Mouse (Mus musculus) retina, adult 2 months (tissue): ENCODE measurements around the gene Wwox.

Experiments used
- DNase-seq: peaks from one replicate; pipeline ENCODE4 v3.0.0-alpha.2; 2012; ENCODE audit warnings: low read depth, low spot score

The Wwox gene

GRCm38 (mm10) chr8:114594811-114595210, 155.4 kb downstream of the Wwox start:
- DNase-seq = no peak

GRCm38 (mm10) chr8:114599555-114599954, 160.1 kb downstream of the Wwox start:
- DNase-seq = no peak

- DNase-seq = no peak
Observed at GRCm38 (mm10) chr8:114600196-114600595, 160.7 kb downstream of the Wwox start.

DNA sequence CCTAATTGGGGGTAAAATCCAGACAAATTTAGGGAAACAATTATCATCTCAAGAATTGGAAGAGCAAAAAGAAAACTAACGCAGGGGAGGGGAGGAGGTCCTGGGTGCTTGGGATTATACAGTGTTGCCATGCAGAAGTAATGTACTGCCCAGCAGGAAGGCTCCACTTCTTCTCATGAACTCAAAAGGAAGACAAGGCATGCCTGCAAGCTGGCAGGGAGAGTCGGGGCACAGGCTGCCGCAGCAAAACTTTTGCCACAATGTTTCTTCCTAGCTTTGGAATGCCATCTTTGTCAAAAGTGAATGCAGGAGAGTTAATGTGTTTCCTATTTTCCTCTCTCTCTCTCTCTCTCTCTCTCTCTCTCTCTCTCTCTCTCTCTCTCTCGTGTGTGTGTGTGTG, 163.6 kb downstream of the Wwox start:
- no peak for DNase-seq

- DNase-seq = no peak
Observed at GRCm38 (mm10) chr8:114603561-114603960, 164.1 kb downstream of the Wwox start.

DNA sequence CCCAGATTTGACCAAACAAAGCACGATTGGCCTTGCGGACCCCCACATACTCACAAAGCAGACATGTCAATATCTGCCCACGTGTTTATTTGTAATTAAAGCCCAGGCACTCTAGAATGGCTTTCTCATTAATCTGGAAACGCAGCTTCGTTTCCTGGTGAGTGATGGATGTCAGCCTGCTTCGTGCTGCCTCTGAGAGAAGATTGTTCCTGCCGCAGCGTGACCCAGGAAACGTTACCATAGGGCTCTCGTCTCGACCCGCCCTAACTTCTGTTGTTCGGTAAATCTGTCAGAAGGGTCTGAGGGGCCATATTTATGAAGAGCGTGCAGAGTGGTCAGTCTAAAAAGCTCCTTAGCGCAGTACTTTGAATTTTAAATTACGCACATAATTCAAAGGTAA, 164.9 kb downstream of the Wwox start:
- no peak for DNase-seq

GRCm38 (mm10) chr8:114605651-114606050, 166.2 kb downstream of the Wwox start:
- no peak for DNase-seq

- no peak for DNase-seq
Observed at GRCm38 (mm10) chr8:114609330-114609729, 169.9 kb downstream of the Wwox start.

DNA sequence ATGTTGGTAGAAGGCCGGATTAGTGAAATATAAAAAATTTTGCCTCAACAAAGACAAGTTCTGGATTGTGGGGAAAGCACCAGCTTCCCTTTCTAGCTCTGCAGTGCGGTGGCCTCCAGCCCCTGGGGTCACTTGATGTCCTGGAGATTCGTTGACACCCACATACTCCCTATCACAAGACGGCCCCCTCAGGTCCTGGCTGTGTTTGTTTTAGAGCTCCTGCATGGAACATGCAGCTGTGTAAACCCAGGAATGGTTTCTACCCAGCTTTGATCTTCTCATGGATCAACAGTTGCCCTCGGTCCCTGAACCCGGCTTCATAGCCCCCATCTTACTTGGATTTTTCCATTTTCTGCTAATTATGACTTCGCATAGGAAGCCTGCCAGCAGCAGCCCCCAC, 171.6 kb downstream of the Wwox start:
- DNase-seq = no peak

- no peak for DNase-seq
Observed at GRCm38 (mm10) chr8:114612091-114612490, 172.6 kb downstream of the Wwox start.

DNA sequence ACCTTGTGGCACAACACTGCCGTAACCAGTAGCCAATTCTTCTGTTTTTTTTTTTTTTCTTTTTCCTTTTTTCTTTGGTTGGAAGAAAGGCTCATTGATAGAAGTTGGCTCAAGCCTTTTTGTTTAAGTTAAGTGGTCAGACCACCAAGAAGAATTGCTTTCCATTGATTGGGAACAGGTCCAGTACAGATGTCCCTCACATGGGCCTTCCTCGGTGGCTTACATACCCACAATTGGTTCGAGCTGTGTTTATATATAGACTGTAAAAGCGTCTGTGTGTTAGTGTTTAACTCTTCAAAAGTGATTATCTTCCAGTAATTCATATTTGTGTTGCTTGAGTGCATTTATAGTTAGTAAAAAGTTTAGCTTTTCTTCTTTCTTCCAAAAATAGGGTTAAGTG, 176.0 kb downstream of the Wwox start:
- no peak for DNase-seq

DNA sequence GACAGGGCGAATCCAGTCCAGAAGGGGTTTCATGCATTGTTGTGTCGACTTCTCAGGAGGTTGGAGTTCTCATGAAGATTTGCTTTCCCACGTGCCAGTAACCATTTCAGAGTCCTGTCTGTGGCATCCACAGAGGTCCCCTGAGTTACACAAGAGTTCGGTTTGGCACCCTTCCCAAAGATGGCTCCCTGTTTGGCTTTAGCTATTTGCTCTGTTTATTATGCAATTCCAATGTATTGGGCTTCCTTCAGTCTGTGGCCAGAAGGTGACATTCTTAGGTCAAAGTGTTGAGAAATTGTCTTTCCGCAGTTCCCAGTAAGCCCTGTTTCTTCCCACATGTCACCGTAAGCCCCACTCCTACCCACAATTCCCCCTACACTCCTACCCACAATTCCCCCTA, 176.5 kb downstream of the Wwox start:
- DNase-seq = no peak

DNA sequence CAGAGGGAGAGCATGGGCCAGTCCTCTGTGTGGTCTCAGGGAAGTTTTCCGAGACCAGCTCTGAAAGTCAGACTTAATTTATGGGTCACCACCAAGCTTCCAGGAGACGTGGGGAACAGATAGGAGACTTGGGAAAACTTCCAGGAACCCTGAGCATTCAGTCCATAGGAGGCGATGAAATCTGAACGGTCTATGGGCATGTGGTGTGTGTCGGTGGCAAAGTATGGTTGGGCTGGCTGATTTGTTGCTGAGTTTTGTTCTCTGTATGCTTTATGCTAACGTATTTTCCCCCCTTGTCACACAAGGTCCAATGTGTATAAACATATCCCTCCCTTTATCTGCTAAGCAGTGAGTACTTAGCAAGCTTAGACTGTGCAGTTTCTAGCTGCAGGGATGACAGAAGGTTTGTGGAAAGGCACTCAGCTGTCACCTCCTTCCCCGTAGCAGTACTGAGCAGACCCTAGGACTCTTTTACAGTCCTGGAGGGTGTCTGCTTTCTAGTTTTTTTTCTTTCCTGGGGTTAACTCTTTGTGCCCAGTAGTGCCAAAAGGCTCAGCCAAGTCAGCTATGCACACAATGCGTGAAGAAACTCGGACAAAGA, 179.6 kb downstream of the Wwox start:
- no peak for DNase-seq

DNA sequence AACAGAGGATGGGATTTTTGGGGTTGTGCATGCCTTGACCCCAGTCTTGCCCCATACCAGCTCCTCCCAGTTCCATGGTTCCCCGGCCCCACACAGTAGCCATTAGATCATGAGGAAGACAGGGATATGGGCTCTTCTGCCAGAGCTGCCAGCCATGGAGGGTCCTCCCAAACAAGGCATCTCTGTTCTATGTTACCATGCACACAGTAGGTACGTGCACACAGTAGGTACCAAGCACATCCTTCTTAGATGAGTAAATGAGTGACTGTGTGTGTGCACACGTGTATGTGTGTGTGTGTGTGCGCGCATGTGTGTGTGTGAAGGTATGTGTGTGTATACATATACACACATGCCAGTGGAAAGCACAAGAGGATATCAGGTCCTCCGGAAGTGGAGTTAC, 185.9 kb downstream of the Wwox start:
- no peak for DNase-seq

DNA sequence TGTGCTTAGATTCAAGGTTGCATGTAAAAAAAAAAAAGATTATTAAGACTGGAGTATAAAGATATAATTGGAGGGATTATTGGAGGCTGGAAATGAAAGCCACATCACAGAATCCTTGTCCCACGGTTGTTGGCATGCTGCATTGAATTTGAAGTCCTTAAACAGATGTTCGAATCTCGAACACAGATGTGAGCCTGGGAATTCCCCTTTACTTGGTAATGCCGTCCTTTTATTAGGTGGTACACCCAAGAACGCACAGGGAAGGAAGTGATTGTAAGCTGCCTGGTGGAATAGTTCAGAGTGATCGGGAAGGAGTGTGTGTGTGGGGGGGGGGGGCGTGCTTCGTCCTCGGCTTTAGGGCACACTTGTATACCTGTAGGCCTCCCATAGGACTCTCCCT, 187.4 kb downstream of the Wwox start:
- no peak for DNase-seq

- no peak for DNase-seq
Observed at GRCm38 (mm10) chr8:114629719-114630118, 190.3 kb downstream of the Wwox start.

DNA sequence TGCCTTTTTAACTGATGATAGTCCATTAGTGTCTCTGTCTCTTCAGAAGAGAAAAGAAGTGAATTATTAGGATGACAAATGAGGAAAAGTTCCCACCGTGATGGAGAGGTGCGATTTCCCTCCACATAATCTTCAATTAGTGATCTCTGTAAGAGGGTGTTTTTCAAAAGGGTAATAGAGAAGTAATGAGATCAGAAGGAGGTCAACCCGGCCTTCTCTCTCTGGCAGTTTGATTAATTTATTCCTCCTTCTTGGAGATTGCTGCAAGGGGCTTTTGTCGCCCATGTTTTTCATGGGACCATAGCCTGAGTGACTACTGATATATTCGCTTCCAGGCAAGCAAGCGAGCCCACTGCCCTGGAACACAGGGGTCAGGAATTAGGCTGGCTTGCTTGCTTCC, 191.6 kb downstream of the Wwox start:
- no peak for DNase-seq

DNA sequence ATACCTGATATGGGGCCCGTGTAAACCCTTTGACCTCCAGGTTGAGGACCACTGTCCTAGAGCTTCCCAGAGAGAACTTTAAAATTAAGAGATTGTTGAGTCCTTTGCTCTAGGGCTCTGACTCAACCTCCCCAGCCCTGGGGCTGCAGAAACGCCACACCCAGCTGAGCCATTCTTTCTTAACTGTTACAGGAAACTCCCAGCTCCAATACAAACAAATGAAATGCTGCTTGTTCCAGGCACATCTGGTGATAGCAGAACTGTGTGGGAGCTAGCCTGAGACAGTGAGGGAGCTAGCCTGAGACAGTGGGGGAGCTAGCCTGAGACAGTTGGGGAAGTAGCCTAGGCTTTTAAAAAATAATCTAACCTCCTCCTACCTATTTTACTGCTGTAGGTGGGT, 194.7 kb downstream of the Wwox start:
- no peak for DNase-seq

- no peak for DNase-seq
Observed at GRCm38 (mm10) chr8:114634669-114635410, 195.4 kb downstream of the Wwox start.

- DNase-seq = no peak
Observed at GRCm38 (mm10) chr8:114636376-114636775, 196.9 kb downstream of the Wwox start.

DNA sequence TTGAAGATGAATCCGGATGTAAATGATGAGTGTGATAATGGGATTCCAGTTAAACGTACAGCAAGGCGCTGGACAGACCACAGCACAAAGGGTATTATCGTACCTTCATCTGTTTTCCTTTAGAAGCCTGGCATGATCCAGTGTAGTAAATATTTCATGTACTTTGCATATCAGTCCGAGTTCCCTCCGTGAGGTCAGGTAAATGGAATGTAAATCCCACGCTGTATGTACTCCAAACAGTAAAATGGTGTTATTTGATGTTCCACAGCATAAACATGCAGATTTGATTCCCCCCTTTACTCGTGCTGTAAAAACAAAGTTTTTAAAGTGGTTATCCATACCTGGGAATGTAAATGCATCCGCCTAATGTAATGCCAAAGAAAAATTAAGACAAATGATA, 202.4 kb downstream of the Wwox start:
- DNase-seq = no peak

DNA sequence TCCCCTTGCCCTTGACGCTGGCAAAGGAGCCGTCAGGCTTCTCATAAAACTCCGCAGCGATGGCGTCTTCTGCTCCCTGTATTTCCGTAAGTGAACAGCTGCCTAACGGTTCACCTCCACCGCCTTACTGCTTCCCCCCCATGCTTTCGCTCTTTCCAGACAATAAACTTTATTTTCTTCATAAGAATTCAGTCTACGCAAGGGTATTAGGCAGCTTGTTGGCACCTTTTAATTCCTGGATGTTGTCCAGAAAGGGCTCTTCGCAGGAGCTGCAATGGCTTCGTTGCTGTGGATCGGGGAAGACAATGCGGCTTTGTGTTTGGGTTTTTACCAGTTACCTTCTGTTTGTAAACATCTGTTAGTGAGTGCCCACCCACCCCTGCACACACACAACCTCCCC, 211.3 kb downstream of the Wwox start:
- DNase-seq = no peak

DNA sequence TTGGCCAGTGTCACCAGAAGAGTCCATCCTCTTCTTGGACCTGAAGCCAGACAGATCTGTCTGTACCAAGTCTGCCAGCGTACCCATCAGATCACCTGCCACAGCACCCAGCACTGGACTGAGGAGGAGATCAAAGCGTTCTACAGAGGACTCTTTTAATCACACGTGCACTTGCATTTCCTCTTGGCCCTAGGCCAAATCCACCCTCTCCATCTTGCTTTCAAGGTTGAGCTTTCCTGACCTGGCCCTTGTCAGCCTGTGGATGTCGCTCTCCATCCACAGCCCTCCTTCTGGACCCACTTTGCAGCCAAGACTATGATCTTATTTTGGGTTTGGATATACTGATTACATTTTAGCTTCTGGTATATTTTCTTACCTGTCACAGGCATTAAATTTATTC, 218.3 kb downstream of the Wwox start:
- DNase-seq = no peak

DNA sequence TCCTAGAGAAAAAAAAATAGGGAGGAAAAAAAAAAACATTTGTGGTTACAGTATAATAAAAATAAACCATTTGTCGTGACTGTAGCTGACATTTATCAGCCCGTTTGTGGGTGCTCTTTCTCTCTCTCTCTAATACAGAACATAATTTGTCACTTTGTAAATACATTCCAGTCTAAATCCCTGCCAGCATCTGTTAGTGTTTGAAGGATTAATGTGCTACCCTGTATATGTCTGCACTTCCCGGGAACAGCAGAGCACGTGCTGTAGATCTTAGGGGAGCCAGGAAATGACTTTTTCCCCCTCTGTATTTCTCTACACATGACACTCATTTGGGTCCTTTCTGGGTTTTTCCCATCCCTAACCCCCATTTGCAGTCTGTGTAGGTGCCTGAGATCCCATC, 219.0 kb downstream of the Wwox start:
- no peak for DNase-seq
